Mouse (Mus musculus): ENCODE measurements around the gene Ogdhl.

Ogdhl gene

DNA sequence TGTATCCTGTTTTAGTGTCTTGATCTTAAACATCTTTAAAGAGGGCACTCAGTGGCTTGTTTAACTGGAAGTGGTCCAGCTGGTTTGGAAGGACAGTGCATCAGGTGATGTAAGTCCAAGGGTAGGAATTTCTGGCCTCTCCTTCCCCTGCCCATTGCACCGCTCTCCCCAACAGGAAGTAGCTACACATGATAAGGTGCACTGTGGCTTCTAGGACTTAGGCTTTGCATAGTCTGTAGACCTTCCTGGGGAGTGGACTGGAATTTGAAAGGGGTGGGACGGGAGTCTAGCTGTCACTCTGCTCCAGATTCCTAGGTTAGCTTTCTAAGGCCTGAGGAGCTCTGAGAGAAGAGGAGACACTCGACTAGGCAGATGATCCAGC, 58.3 kb downstream of the Ogdhl start:
- DNase-seq = no peak

DNA sequence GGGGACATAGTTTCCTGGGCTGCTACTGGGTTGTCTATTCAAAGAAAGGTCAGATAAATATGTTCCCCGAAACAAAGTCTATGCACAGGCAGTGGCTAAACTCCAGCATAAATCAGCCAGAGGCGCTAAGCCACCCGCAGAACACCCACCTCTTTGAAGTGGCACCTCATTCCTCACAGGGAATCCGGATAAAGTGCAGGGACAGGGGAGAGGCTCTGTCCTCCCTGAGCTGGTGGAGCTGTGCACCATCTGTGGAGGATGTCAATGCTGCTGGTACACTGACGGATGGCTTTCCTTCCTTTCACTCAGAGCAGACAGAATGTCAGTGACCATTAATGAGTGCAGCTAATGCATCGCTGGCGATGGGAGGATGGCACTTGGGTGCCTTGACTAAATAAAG, 59.2 kb downstream of the Ogdhl start:
- no peak for DNase-seq

- no peak for DNase-seq
Observed at GRCm38 (mm10) chr14:32381619-32382018, 59.8 kb downstream of the Ogdhl start.

- peak; percentile 63 for DNase-seq
Observed at GRCm38 (mm10) chr14:32388196-32388595, 66.4 kb downstream of the Ogdhl start, which contains the start of gene 1700024G13Rik. Gene 1700024G13Rik (minus strand): TSS chr14:32388391.

All from kidney, adult 11 months (tissue).